Mouse (Mus musculus): ENCODE results near the gene Spire2. TPM values are rescaled to one million over a fixed set of nuclear protein-coding genes. Genes with fewer than 3 reads are reported as not detected.
"Not testable (repeated sequence)": the region's sequence is repeated elsewhere in the genome, so short reads cannot be mapped to it uniquely, and the experiment has no call there.

The Spire2 gene
- polyA plus RNA-seq, 1 experiment: 36.4 TPM

DNA sequence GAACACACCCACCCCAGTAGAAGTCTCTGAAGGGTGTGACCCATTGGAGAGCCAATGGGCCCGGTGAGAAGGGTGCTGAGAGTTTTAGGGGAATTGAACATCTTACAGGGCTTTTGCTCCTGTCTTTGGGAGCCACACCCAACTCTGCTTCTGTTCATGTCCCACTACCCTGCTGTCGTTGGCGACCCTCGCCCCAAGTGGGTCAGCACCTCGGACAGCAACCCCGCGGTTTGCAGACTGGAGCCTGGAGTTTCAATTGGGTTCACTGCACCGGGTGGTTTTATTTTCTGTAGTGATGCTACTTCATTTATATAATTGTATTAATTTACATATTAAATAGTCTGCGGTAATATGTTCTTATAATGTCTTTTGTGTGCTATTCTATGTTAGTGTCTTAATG lies 81.7 kb downstream of the Spire2 start:
- Histone ChIP-seq H3K4me3 (replicated peaks; ENCODE audit: insufficient read depth, low read depth, low read length) (peak overlapping the region; percentile 38), H3K27ac (ENCODE audit: insufficient read depth, low read length) (no peak overlapping the region), H3K27me3 (ENCODE audit: control insufficient read depth, insufficient read depth, low read length) (no peaks in the 10 kb centered on the region), H3K4me1 (ENCODE audit: control insufficient read depth, insufficient read depth, low read length) (peaks cover 18% of the 10 kb centered on the region)
- DNase-seq: no peak
- 38% methylated on average over 9 of the region's 9 CpGs for WGBS
- TF ChIP-seq POLR2A (IDR thresholded peaks at IDR 0.05; ENCODE audit: borderline replicate concordance, insufficient read depth, low read length) (no peak), CTCF (IDR thresholded peaks at IDR 0.05; ENCODE audit: borderline replicate concordance, insufficient read depth, low read depth, low read length) (no peak)

DNA sequence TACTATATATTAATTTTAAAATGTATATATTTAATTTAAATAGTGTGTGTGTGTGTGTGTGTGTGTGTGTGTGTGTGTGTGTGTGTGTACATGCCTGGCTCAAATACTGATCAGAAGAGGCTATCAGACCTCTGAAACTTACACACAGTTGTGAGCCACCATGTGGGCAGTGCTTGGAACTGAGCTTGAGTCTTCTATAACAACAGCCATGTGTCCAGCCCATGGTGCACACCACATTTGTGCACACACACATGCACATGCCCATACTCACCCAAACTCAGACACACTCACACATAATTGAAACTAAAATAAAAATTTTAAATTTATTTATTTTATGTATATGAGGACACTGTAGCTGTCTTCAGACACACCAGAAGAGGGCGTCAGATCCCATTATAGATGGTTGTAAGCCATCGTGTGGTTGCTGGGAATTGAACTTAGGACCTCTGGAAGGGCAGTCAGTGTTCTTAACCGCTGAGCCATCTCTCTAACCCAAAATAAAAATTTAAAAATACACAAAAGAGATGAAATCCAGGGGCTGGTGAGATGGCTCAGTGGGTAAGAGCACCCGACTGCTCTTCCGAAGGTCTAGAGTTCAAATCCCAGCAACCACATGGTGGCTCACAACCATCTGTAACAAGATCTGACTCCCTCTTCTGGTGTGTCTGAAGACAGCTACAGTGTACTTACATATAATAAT lies 82.6 kb downstream of the Spire2 start:
- not testable (repeated sequence) for H3K27me3 ChIP-seq (ENCODE audit: control insufficient read depth, insufficient read depth, low read length); H3K27ac ChIP-seq (ENCODE audit: insufficient read depth, low read length); H3K4me3 ChIP-seq (replicated peaks; ENCODE audit: insufficient read depth, low read depth, low read length); DNase-seq
- whole genome bisulfite sequencing: 82% methylated on average over 5 of the region's 5 CpGs
- H3K4me1 ChIP-seq (ENCODE audit: control insufficient read depth, insufficient read depth, low read length): peaks cover 11% of the 10 kb centered on the region

DNA sequence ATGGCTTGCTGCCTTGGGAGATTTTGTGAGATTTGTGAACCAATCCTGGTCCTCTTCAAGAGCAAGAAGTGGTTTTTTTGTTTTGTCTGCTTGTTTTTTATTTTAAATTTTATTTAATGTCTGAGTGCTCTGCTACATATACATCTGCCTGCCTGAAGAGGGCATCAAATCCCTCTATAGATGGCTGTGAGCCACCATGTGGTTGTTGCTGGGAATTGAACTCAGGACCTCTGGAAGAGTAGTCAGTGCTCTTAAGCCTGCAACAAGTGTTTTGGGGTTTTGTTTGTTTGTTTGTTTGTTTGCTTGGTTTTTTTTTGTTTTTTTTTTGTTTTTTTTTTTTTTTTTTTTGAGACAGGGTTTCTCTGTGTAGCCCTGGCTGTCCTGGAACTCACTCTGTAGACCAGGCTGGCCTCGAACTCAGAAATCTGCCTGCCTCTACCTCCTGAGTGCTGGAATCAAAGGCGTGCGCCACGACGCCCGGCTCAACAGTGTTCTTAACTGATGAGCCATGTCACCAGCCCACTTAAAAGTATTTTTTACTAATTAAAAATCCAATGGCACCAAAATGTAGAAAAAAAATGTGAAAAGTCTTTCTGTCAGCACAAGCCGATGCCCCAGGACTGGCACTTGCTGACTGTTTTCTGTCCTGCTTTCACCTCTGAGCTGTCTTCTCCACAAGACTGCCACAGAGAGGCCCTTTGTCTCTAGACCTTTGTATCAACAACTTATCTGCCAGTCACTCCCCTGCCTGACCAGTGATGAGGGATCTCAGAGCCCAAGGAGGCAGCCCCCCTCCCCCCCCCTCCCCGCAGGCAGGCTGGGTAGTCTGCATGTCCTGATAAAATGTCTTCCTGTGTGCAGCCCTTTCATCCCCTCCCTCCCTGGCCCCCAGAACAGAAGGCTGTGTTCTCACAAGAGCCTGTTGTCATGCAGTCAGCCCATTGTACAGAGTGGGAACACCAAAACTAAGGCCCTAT lies 83.7 kb downstream of the Spire2 start:
- H3K4me1 ChIP-seq (ENCODE audit: control insufficient read depth, insufficient read depth, low read length): peaks cover 15% of the 10 kb centered on the region
- DNase-seq: no peak
- WGBS: 78% methylated on average over 8 of the region's 8 CpGs
- H3K4me3 ChIP-seq (replicated peaks; ENCODE audit: insufficient read depth, low read depth, low read length): no peak overlapping the region
- no peak for TF ChIP-seq POLR2A (IDR thresholded peaks at IDR 0.05; ENCODE audit: borderline replicate concordance, insufficient read depth, low read length)
- no peak for TF ChIP-seq CTCF (IDR thresholded peaks at IDR 0.05; ENCODE audit: borderline replicate concordance, insufficient read depth, low read depth, low read length)
- H3K27me3 ChIP-seq (ENCODE audit: control insufficient read depth, insufficient read depth, low read length): no peaks in the 10 kb centered on the region
- no peak overlapping the region; the same call in 1 of the 2 replicates for H3K27ac ChIP-seq (ENCODE audit: insufficient read depth, low read length)

DNA sequence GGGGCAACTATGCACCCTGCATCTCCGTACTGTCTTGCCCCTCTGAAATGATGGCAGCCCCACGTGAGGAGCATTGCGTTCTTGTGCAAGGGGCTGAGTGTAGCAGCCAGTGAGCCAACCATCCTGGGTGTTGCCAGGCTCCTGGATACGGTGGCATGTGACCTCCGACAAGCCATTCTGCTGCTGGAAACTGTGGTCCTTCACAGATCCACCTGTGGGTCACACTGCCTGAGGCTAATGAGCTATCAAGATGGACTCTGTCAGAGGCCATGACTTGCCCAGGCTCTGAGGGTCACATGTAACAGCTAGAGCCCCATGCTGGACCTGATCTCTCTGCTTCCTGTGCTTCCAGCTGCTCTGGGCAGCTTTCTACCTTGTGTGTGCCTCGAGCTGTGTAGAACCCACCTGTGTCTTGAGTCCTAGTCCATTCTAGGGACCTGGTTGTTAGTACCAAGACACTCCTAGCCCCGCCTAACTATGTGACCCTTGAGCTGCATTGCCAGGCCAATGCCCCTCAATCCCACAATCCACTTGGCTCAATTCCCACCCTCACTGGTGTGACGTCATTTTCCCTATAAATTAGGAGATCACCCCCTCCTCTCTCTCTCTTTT lies 84.5 kb downstream of the Spire2 start:
- Histone ChIP-seq H3K27me3 (ENCODE audit: control insufficient read depth, insufficient read depth, low read length) (no peaks in the 10 kb centered on the region), H3K4me3 (replicated peaks; ENCODE audit: insufficient read depth, low read depth, low read length) (no peak overlapping the region), H3K4me1 (ENCODE audit: control insufficient read depth, insufficient read depth, low read length) (peaks cover 15% of the 10 kb centered on the region), H3K27ac (ENCODE audit: insufficient read depth, low read length) (peak overlapping the region; percentile 0; the same call in 1 of the 2 replicates)
- no peak for DNase-seq
- 57% methylated on average over 8 of the region's 8 CpGs for WGBS
- TF ChIP-seq CTCF (IDR thresholded peaks at IDR 0.05; ENCODE audit: borderline replicate concordance, insufficient read depth, low read depth, low read length) (no peak), POLR2A (IDR thresholded peaks at IDR 0.05; ENCODE audit: borderline replicate concordance, insufficient read depth, low read length) (no peak)

Other genes with a start within 250 kb of the Spire2 start
- 829 and 864 TPM in 2 replicates for gene Rpl13, start 230.4 kb upstream of the Spire2 start, polyA plus RNA-seq (2012; rRNA removed)
- gene Cpne7, start 215.3 kb upstream of the Spire2 start, polyA plus RNA-seq (2012; rRNA removed): 6.2 and 7.1 TPM in 2 replicates
- 0.39 and 0.60 TPM in 2 replicates for gene Sult5a1, start 174.4 kb upstream of the Spire2 start, polyA plus RNA-seq (2012; rRNA removed)
- 0.16 and 0.59 TPM in 2 replicates for gene Dpep1, start 146.5 kb upstream of the Spire2 start, polyA plus RNA-seq (2012; rRNA removed)
- gene Chmp1a, start 120.0 kb upstream of the Spire2 start, polyA plus RNA-seq (2012; rRNA removed): 95.0 and 98.2 TPM in 2 replicates
- gene Spata33, start 119.9 kb upstream of the Spire2 start, polyA plus RNA-seq (2012; rRNA removed): 6.4 TPM in 2 replicates
- 92.1 and 97.0 TPM in 2 replicates for gene Cdk10, start 107.9 kb upstream of the Spire2 start, polyA plus RNA-seq (2012; rRNA removed)
- 18.5 and 22.1 TPM in 2 replicates for gene Spata2l, start 96.5 kb upstream of the Spire2 start, polyA plus RNA-seq (2012; rRNA removed)
- gene Zfp276, start 78.5 kb upstream of the Spire2 start, polyA plus RNA-seq (2012; rRNA removed): 33.5 and 36.8 TPM in 2 replicates
- gene Vps9d1, start 78.4 kb upstream of the Spire2 start, polyA plus RNA-seq (2012; rRNA removed): 83.7 and 86.7 TPM in 2 replicates
- gene Fanca, start 14.1 kb upstream of the Spire2 start, polyA plus RNA-seq (2012; rRNA removed): 3.9 and 4.5 TPM in 2 replicates
- 691 and 692 TPM in 2 replicates for gene Tcf25, start 41.0 kb downstream of the Spire2 start, polyA plus RNA-seq (2012; rRNA removed)
- 0.05 and 0.06 TPM in 2 replicates for gene Mc1r, start 74.4 kb downstream of the Spire2 start, polyA plus RNA-seq (2012; rRNA removed)
- 670 and 684 TPM in 2 replicates for gene Tubb3, start 78.7 kb downstream of the Spire2 start, polyA plus RNA-seq (2012; rRNA removed)
- gene Def8, start 90.8 kb downstream of the Spire2 start, polyA plus RNA-seq (2012; rRNA removed): 73.1 and 73.4 TPM in 2 replicates
- 28.2 and 32.5 TPM in 2 replicates for gene Afg3l1, start 145.2 kb downstream of the Spire2 start, polyA plus RNA-seq (2012; rRNA removed)
- gene Dbndd1, start 182.8 kb downstream of the Spire2 start, polyA plus RNA-seq (2012; rRNA removed): 39.5 and 39.7 TPM in 2 replicates
- gene Gas8, start 186.1 kb downstream of the Spire2 start, polyA plus RNA-seq (2012; rRNA removed): 40.7 and 42.9 TPM in 2 replicates

Data from cerebellum, adult 2 months (tissue).